Mouse (Mus musculus) kidney, adult 2 months (tissue): Measurements from ENCODE around the gene Zfp652.

Source experiments
- CTCF ChIP-seq: fragments of 200-500 bp; conservative IDR thresholded peaks from 2 replicates; pipeline ENCODE4 v1.5.1; 2011; ENCODE audit warnings: low read depth, mild to moderate bottlenecking, control low read depth, low read length, moderate library complexity, mixed read lengths; ENCODE audit not compliant: insufficient read depth, insufficient read length
- POLR2A ChIP-seq: fragments of 200-500 bp; IDR thresholded peaks from one replicate; pipeline ENCODE4 v1.6.1; 2011; ENCODE audit warnings: low read depth, low read length, control low read depth

- TF ChIP-seq POLR2A (no peak), CTCF (0 out of 2 replicates have a peak, but pooled peaks have one; percentile 0)
Observed at GRCm38 (mm10) chr11:95858528-95859467, 146.3 kb downstream of the Zfp652 start.
